Mouse (Mus musculus) retina, postnatal 7 days (tissue): ENCODE results near the gene Olfr975.
"Not testable (repeated sequence)": the region's sequence is repeated elsewhere in the genome, so short reads cannot be mapped to it uniquely, and the experiment has no call there.

ENCODE experiments used
- DNase-seq: peaks from one replicate; pipeline ENCODE4 v3.0.0-alpha.2; 2012; ENCODE audit warnings: low read depth, low spot score

Gene Olfr975

GRCm38 (mm10) chr9:39951946-39952345 is at the start of gene Olfr975:
TSS of gene Olfr975 (minus strand) at chr9:39952046.
- DNase-seq = no peak

GRCm38 (mm10) chr9:39991813-39992212 is 40.0 kb upstream of the Olfr975 start, which contains the start of gene Olfr978:
TSS of gene Olfr978 (plus strand) at chr9:39992113.
- no peak for DNase-seq

GRCm38 (mm10) chr9:39976581-39977145 is 24.8 kb upstream of the Olfr975 start:
- not testable (repeated sequence) for DNase-seq

- not testable (repeated sequence) for DNase-seq
These were observed 9.2 kb upstream of the Olfr975 start, which contains the start of gene Olfr976 for GRCm38 (mm10) chr9:39961033-39961432. TSS of gene Olfr976 (minus strand) at chr9:39961133.

- DNase-seq = no peak
These were observed 14.6 kb downstream of the Olfr975 start, which contains the start of gene Olfr974 for GRCm38 (mm10) chr9:39937201-39937600. TSS of gene Olfr974 (plus strand) at chr9:39937501.

GRCm38 (mm10) chr9:39928837-39929236 is 23.0 kb downstream of the Olfr975 start:
- DNase-seq = not testable (repeated sequence)

- not testable (repeated sequence) for DNase-seq
These were observed 23.6 kb downstream of the Olfr975 start for GRCm38 (mm10) chr9:39927975-39928836.

GRCm38 (mm10) chr9:39909939-39910338 is 41.9 kb downstream of the Olfr975 start:
- DNase-seq = no peak

GRCm38 (mm10) chr9:39907036-39907435 is 44.8 kb downstream of the Olfr975 start, which contains the start of gene Olfr229:
TSS of gene Olfr229 (plus strand) at chr9:39907336.
- no peak for DNase-seq

GRCm38 (mm10) chr9:39905106-39905505 is 46.7 kb downstream of the Olfr975 start:
- no peak for DNase-seq
